Mouse (Mus musculus) layer of hippocampus, postnatal 36 days (tissue): ENCODE results near the gene Akt2. TPM values are rescaled to one million over a fixed set of nuclear protein-coding genes. Genes with fewer than 3 reads are reported as not detected.
"Not testable (repeated sequence)": the region's sequence is repeated elsewhere in the genome, so short reads cannot be mapped to it uniquely, and the experiment has no call there.

Experiments used
- DNase-seq, 2 experiments: peaks; one replicate each; pipeline ENCODE4 v3.0.0; 2022
- total RNA-seq, 2 experiments: library from RNA; stranded (reverse); gene quantifications; 2 replicates each; pipeline ENCODE4 v1.2.3; 2021

Akt2 gene
- total RNA-seq, 2 experiments from 2014 or later, result 97.7 to 102 TPM

GRCm38 (mm10) chr7:27613751-27614499 lies 22.6 kb downstream of the Akt2 start:
- DNase-seq, result peak; percentile 66 to 70

GRCm38 (mm10) chr7:27621028-27621427 lies 29.7 kb downstream of the Akt2 start:
- DNase-seq, result no peak

GRCm38 (mm10) chr7:27622234-27622633 lies 30.9 kb downstream of the Akt2 start:
- DNase-seq, result no peak

- no peak for DNase-seq
These were observed 33.6 kb downstream of the Akt2 start for GRCm38 (mm10) chr7:27624967-27625366.

- no peak for DNase-seq
These were observed 36.4 kb downstream of the Akt2 start for GRCm38 (mm10) chr7:27627707-27628106.

- no peak for DNase-seq
These were observed 36.8 kb downstream of the Akt2 start for GRCm38 (mm10) chr7:27628190-27628589.

- not testable (repeated sequence) for DNase-seq
These were observed 37.5 kb downstream of the Akt2 start for GRCm38 (mm10) chr7:27628816-27629215.

GRCm38 (mm10) chr7:27631439-27631838 lies 40.1 kb downstream of the Akt2 start:
- no peak for DNase-seq

GRCm38 (mm10) chr7:27633166-27633565 lies 41.8 kb downstream of the Akt2 start:
- no peak for DNase-seq

GRCm38 (mm10) chr7:27634691-27635090 lies 43.3 kb downstream of the Akt2 start:
- no peak for DNase-seq

- DNase-seq, result not testable (repeated sequence)
These were observed 43.7 kb downstream of the Akt2 start for GRCm38 (mm10) chr7:27635094-27635493.

- no peak for DNase-seq
These were observed 53.1 kb downstream of the Akt2 start for GRCm38 (mm10) chr7:27644471-27644870.

GRCm38 (mm10) chr7:27646516-27646915 lies 55.2 kb downstream of the Akt2 start:
- no peak for DNase-seq

GRCm38 (mm10) chr7:27647281-27648002 lies 56.1 kb downstream of the Akt2 start:
- no peak for DNase-seq

- no peak for DNase-seq
These were observed 58.4 kb downstream of the Akt2 start for GRCm38 (mm10) chr7:27649723-27650122.

- DNase-seq, result peak; percentile 65 to 66
These were observed 59.6 kb downstream of the Akt2 start for GRCm38 (mm10) chr7:27650949-27651348.

- DNase-seq, result peak; percentile 77 to 80
These were observed 62.5 kb downstream of the Akt2 start, which contains the start of gene Ttc9b for GRCm38 (mm10) chr7:27653681-27654437. TSS of gene Ttc9b (plus strand) at chr7:27653915.

- peak; percentile 46 to 52 for DNase-seq
These were observed 63.4 kb downstream of the Akt2 start for GRCm38 (mm10) chr7:27654607-27655276.

GRCm38 (mm10) chr7:27655545-27655944 lies 64.2 kb downstream of the Akt2 start:
- peak in 1 of 2 experiments; percentile 27 for DNase-seq

- no peak for DNase-seq
These were observed 65.2 kb downstream of the Akt2 start for GRCm38 (mm10) chr7:27656600-27656999.

- DNase-seq, result no peak
These were observed 66.6 kb downstream of the Akt2 start for GRCm38 (mm10) chr7:27657824-27658395.
